ENCODE assay signal across 22 mouse cellular contexts in the genomic region with DNA sequence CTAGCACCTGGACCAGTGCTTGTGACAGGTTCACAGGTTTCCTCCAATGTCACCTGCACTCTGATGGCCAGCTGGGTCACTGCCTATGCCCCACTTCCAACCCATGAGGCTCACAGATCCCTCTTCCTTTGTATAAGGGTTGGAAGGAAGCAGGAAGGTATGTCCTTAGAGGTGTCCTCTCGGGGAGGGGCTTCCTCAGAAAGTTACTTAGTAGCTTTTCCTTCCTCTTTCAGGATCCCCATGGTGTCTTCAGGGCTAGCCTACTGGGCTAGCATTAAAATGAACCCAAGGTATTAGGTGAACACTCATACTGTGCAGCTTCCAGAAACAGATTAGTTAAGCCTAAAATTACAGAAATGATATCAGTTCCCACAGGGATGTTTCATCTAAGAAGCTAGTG. TPM values are rescaled to one million over a fixed set of nuclear protein-coding genes. Genes with fewer than 3 reads are reported as not detected.
DNase-seq lines count a peak whose midpoint lies in the region; ATAC-seq and TF ChIP-seq lines count a peak whose summit lies in the region.
"Had no signal": no experiment of that assay in that cellular context is flagged by ENCODE, and none has a peak within 500 bp of the region (broad histone marks: within the 10 kb centered on the region; RNA-seq: fewer than 3 reads in every experiment).

No protein-coding gene starts in this region.

- H3K9ac ChIP-seq in liver, postnatal 0 days (replicated peaks), result no peak overlapping the region
- H3K9ac ChIP-seq: embryonic facial prominence, embryonic 13.5 days; forebrain, embryonic 12.5 days; heart, embryonic 15.5 days; hindbrain, embryonic 12.5 days had no signal

- 0 out of 2 replicates have a peak overlapping the region, but pooled peaks have one; percentile 7 for H3K27ac ChIP-seq in liver, postnatal 0 days (ENCODE audit: low read depth)
- H3K27ac ChIP-seq: embryonic facial prominence, embryonic 13.5 days; forebrain, embryonic 12.5 days; heart, embryonic 15.5 days; hindbrain, embryonic 12.5 days had no signal

- no peak overlapping the region for H3K4me3 ChIP-seq in liver, postnatal 0 days (ENCODE audit: low read depth, low read length)
- H3K4me3 ChIP-seq: embryonic facial prominence, embryonic 13.5 days; forebrain, embryonic 12.5 days; heart, embryonic 15.5 days; hindbrain, embryonic 12.5 days had no signal

- no peak overlapping the region for H3K4me2 ChIP-seq in liver, postnatal 0 days (ENCODE audit: low read depth, low read length)
- H3K4me2 ChIP-seq: embryonic facial prominence, embryonic 13.5 days; forebrain, embryonic 12.5 days; heart, embryonic 11.5 days; heart, embryonic 15.5 days; hindbrain, embryonic 12.5 days had no signal

- H3K36me3 ChIP-seq in liver, postnatal 0 days (replicated peaks; ENCODE audit: insufficient read depth, low read length), result no peaks in the 10 kb centered on the region
- H3K36me3 ChIP-seq: embryonic facial prominence, embryonic 13.5 days; forebrain, embryonic 12.5 days; heart, embryonic 15.5 days; hindbrain, embryonic 12.5 days had no signal

- intact Hi-C loops in heart, postnatal 36 days (cut with DNase I), result no loop called here

- no peak for TF ChIP-seq CTCF in liver, postnatal 0 days (IDR thresholded peaks at IDR 0.05; ENCODE audit: low read depth)

- peaks cover 12% of the 10 kb centered on the region for H3K4me1 ChIP-seq in liver, postnatal 0 days (ENCODE audit: insufficient read depth)

- H3K9me3 ChIP-seq in liver, postnatal 0 days (ENCODE audit: low read length), result no peaks in the 10 kb centered on the region
- H3K9me3 ChIP-seq: embryonic facial prominence, embryonic 13.5 days; forebrain, embryonic 12.5 days; heart, embryonic 15.5 days; hindbrain, embryonic 12.5 days had no signal

- 11% methylated on average over 1 of the region's 1 CpGs for WGBS in liver, postnatal 0 days (ENCODE audit: insufficient replicate concordance)

- no peak for TF ChIP-seq EP300 in liver, postnatal 0 days (IDR thresholded peaks at IDR 0.05; ENCODE audit: low read depth)

- no peak for DNase-seq in liver, postnatal 0 days
- no peak for DNase-seq in liver
- no peak for DNase-seq in heart, postnatal 36 days
- no peak for DNase-seq in heart, adult 11 months
- no peak for DNase-seq in left cerebral cortex, adult 18-20 months (ENCODE audit: low spot score in 2 of 2)
- DNase-seq: adrenal gland, adult 2 months; adrenal gland, postnatal 36 days; cerebellum, adult 11 months; cerebellum, adult 8-10 months; cerebellum, postnatal 14 days; gastrocnemius, postnatal 14 days; heart, postnatal 14 days had no signal

- no peak for ATAC-seq in liver, postnatal 0 days
- peak; percentile 26; the same call in 1 of the 2 replicates for ATAC-seq in common myeloid progenitor, adult 5-6 weeks (replicated peaks; ENCODE audit: low read depth, poor library complexity, severe bottlenecking)
- peak; percentile 90 for ATAC-seq in megakaryocyte, adult 5-6 weeks (ENCODE audit: poor library complexity, severe bottlenecking)
- ATAC-seq: forebrain, embryonic 16.5 days; hindbrain, embryonic 16.5 days; inflammation-experienced regulatory T-cells, adult 6 months had no signal

- no peaks in the 10 kb centered on the region for H3K27me3 ChIP-seq in liver, postnatal 0 days (ENCODE audit: insufficient read depth, low read length)
- H3K27me3 ChIP-seq: embryonic facial prominence, embryonic 13.5 days; forebrain, embryonic 12.5 days; heart, embryonic 15.5 days; hindbrain, embryonic 12.5 days had no signal

RNA-seq across cellular contexts. Expression of a gene that starts 16.1 kb away (rescaled TPM):
- polyA plus RNA-seq in liver, postnatal 0 days (2015; fragmentation: Nextera tagmentation; extraction: Ambion mirVana), result 4.2 and 5.4 TPM in 2 replicates
- total RNA-seq in common myeloid progenitor, adult 5-6 weeks (2017), result 10.1 and 15.6 TPM in 2 replicates
- 14.0 and 14.6 TPM in 2 replicates for total RNA-seq in megakaryocyte, adult 5-6 weeks (2015)
- 12.9 and 17.1 TPM in 2 replicates for total RNA-seq in megakaryocyte, adult 5-6 weeks (2017)
- 1 to 10 TPM; 8.3 to 9.2 TPM for total RNA-seq in heart, postnatal 36 days (2021)
- total RNA-seq in left cerebral cortex, adult 18-20 months (2021), result 10 to 100 TPM; 38.5 to 39.6 TPM
